Mouse (Mus musculus): ENCODE measurements around the gene Supt6.

DNA sequence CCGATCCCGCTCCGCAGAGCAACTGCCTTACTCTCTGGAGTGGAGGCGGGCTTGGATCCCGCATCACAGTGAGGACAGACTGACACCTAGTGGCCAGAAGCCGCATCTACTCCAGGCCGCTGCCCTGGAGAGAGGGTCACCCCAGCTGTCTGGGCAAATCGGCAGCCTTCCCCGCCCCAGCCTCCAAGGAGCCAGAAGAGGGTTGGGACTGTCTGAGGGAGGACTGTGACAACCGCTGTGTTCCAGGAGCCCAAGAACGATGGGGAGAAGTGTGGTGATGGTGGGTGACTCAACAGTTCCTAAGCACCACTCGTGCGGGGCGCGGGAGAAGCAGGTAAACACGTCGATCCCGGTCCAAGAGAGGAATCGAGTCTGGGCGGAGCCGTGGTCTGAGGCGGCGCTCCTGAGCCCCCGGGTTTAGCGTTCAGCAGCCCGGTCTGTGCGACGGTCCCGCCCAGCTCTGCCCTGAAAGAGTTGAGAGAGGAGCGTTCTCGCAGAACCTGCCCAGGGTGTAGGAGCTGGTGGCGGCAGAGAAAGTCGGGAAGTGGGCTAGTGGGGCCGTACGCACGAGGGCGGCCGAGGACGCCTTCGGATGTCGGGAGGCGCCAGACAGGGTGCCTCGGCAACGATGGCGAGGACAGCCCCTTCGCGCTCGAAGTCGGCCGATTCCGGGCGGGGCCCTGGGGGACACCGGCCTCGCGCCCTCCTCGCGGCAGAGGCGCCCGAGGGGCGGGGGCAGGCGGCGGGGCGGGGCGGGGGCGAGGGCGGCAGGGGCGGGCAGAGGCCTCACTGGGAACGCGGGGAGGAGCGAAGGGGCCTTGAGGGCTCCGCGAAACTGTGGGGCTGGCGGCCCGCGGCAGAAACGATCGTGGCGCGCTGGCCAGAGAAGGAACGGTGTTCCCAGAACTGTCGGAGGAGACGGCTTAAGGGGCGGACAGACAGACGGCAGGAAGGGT, 67.6 kb downstream of the Supt6 start:
- peak; percentile 93 for TF ChIP-seq CTCF (IDR thresholded peaks at IDR 0.05; ENCODE audit: borderline replicate concordance, control insufficient read depth, extremely low read depth, insufficient read depth, low read length, poor library complexity)
- TF ChIP-seq POLR2A (IDR thresholded peaks at IDR 0.05; ENCODE audit: control insufficient read depth, extremely low read depth, insufficient read depth, low read length, poor library complexity), result no peak
